Mouse (Mus musculus) midbrain, embryonic 14.5 days (tissue): ENCODE data around the gene Gm20388. TPM values are rescaled to one million over a fixed set of nuclear protein-coding genes. Genes with fewer than 3 reads are reported as not detected.
A peak's percentile ranks its signal among the peaks of the same experiment; 100 is the strongest.

ENCODE experiments used
- ATAC-seq: fragments of 200-750 bp; cut with Nextera tagmentation; 2 replicates; pipeline ENCODE4 v1.8.0; 2017; ENCODE audit warnings: moderate number of reproducible peaks, moderate library complexity; ENCODE audit not compliant: low FRiP score, low TSS enrichment
- DNase-seq: peaks from one replicate; pipeline ENCODE4 v3.0.0-alpha.2; 2015
- H3K27ac ChIP-seq: fragments of 300-500 bp; sonication (generic); replicated peaks from 2 replicates; pipeline ENCODE4 v1.5.1; 2014; ENCODE audit warnings: mild to moderate bottlenecking, low read depth, low read length, moderate library complexity
- H3K27me3 ChIP-seq: fragments of 300-500 bp; sonication (generic); 2 replicates; pipeline ENCODE4 v1.6.1; 2014; ENCODE audit warnings: low read length, control low read depth, mixed read lengths; ENCODE audit not compliant: control insufficient read depth, insufficient read depth
- H3K36me3 ChIP-seq: fragments of 300-500 bp; sonication (generic); 2 replicates; pipeline ENCODE4 v1.6.1; 2014; ENCODE audit warnings: low read length, control low read depth; ENCODE audit not compliant: control insufficient read depth, insufficient read depth
- H3K4me1 ChIP-seq: fragments of 300-500 bp; sonication (generic); 2 replicates; pipeline ENCODE4 v1.6.1; 2014; ENCODE audit warnings: mild to moderate bottlenecking, antibody characterized with exemption, low read length, control low read depth; ENCODE audit not compliant: control insufficient read depth, insufficient read depth
- H3K4me2 ChIP-seq: fragments of 300-500 bp; sonication (generic); 2 replicates; pipeline ENCODE4 v1.6.1; 2014; ENCODE audit warnings: mild to moderate bottlenecking, low read length, moderate library complexity
- H3K4me3 ChIP-seq: fragments of 300-500 bp; sonication (generic); replicated peaks from 2 replicates; pipeline ENCODE4 v1.5.1; 2014; ENCODE audit warnings: low read depth, low read length
- H3K9ac ChIP-seq: fragments of 300-500 bp; sonication (generic); replicated peaks from 2 replicates; pipeline ENCODE4 v1.6.1; 2014; ENCODE audit warnings: mild to moderate bottlenecking, low read length, moderate library complexity
- H3K9me3 ChIP-seq: fragments of 300-500 bp; sonication (generic); 2 replicates; pipeline ENCODE4 v1.6.1; 2016; ENCODE audit warnings: low read length, control low read depth, mixed read lengths; ENCODE audit not compliant: control insufficient read depth
- WGBS: fragments of 180-500 bp; shearing (Covaris S2); extraction: QIAGEN DNeasy Blood & Tissue Kit; methylation state at CpG from one replicate; pipeline ENCODE4 v1.1.7; 2014; 5-methylcytosine and 5-hydroxymethylcytosine counted together
- polyA plus RNA-seq: library from polyadenylated mRNA; unstranded; fragments of >200 nt; fragmentation: Nextera tagmentation; extraction: Ambion mirVana; gene quantifications from 2 replicates; pipeline ENCODE4 v1.2.1, GENCODE M21; 2014

The Gm20388 gene
- polyA plus RNA-seq, 1 experiment from 2014 or later, result 4.1 TPM

- DNase-seq, result no peak
- no peak overlapping the region for H3K4me2 ChIP-seq
- H3K27me3 ChIP-seq, result no peaks in the 10 kb centered on the region
- H3K9ac ChIP-seq, result no peak overlapping the region
- H3K9me3 ChIP-seq, result no peaks in the 10 kb centered on the region
- H3K4me3 ChIP-seq, result no peak overlapping the region
- H3K36me3 ChIP-seq, result no peaks in the 10 kb centered on the region
- no peak overlapping the region for H3K27ac ChIP-seq
- no peaks in the 10 kb centered on the region for H3K4me1 ChIP-seq
- no peak for ATAC-seq
- 78% methylated on average over 4 of the region's 4 CpGs for WGBS
Observed at GRCm38 (mm10) chr8:122243310-122243709, 2332.7 kb downstream of the Gm20388 start.

- Histone ChIP-seq H3K9me3 (no peaks in the 10 kb centered on the region), H3K4me1 (no peaks in the 10 kb centered on the region), H3K4me2 (no peak overlapping the region), H3K27me3 (no peaks in the 10 kb centered on the region), H3K27ac (no peak overlapping the region), H3K36me3 (no peaks in the 10 kb centered on the region), H3K9ac (no peak overlapping the region), H3K4me3 (no peak overlapping the region)
- ATAC-seq (no peak), DNase-seq (no peak)
- WGBS, result 79% methylated on average over 6 of the region's 6 CpGs
Observed at GRCm38 (mm10) chr8:122245161-122245560, 2334.5 kb downstream of the Gm20388 start.

- Histone ChIP-seq H3K27ac (no peak overlapping the region), H3K4me1 (no peaks in the 10 kb centered on the region), H3K36me3 (no peaks in the 10 kb centered on the region), H3K9ac (no peak overlapping the region), H3K27me3 (no peaks in the 10 kb centered on the region), H3K4me3 (no peak overlapping the region), H3K4me2 (no peak overlapping the region), H3K9me3 (no peaks in the 10 kb centered on the region)
- ATAC-seq, result no peak
- no peak for DNase-seq
- 50% methylated on average over 12 of the region's 12 CpGs for WGBS
Observed at GRCm38 (mm10) chr8:122246257-122247211, 2335.9 kb downstream of the Gm20388 start.

- no peaks in the 10 kb centered on the region for H3K4me1 ChIP-seq
- H3K27me3 ChIP-seq, result no peaks in the 10 kb centered on the region
- no peak overlapping the region for H3K4me2 ChIP-seq
- no peak overlapping the region for H3K9ac ChIP-seq
- 83% methylated on average over 1 of the region's 1 CpGs for WGBS
- DNase-seq (no peak), ATAC-seq (no peak)
- no peak overlapping the region for H3K4me3 ChIP-seq
- no peaks in the 10 kb centered on the region for H3K9me3 ChIP-seq
- no peaks in the 10 kb centered on the region for H3K36me3 ChIP-seq
- no peak overlapping the region for H3K27ac ChIP-seq
Observed at GRCm38 (mm10) chr8:122251739-122252138, 2341.1 kb downstream of the Gm20388 start.

DNA sequence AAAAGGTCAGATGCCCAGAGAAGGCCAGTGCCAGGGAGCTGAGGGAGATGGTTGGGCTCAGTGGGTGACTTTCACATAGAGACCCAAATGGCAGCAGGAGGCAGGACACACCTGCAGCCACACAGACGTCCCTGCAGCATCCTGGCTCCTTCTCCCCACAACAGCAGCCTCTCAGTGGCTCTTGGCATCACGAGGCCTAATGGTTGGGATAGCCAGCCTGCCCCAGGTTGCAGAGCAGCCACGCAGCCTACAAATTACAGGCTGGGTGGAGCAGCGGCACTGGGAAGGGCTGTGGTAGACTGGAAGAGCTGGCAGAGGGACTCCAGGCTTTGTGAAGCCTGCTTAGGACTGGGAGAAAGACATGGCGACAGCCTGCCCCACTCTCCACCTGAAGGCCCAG lies 2341.7 kb downstream of the Gm20388 start:
- Histone ChIP-seq H3K27me3 (no peaks in the 10 kb centered on the region), H3K4me1 (no peaks in the 10 kb centered on the region), H3K9me3 (no peaks in the 10 kb centered on the region), H3K36me3 (no peaks in the 10 kb centered on the region), H3K4me3 (no peak overlapping the region), H3K9ac (no peak overlapping the region), H3K27ac (no peak overlapping the region), H3K4me2 (no peak overlapping the region)
- ATAC-seq, result no peak
- no peak for DNase-seq
- 61% methylated on average over 5 of the region's 5 CpGs for WGBS

GRCm38 (mm10) chr8:122259351-122259750 lies 2348.7 kb downstream of the Gm20388 start:
- DNase-seq (peak; percentile 77), ATAC-seq (no peak)
- WGBS, result 68% methylated on average over 2 of the region's 2 CpGs

GRCm38 (mm10) chr8:122260755-122261154 lies 2350.1 kb downstream of the Gm20388 start:
- ATAC-seq, result no peak
- Histone ChIP-seq H3K4me1 (no peaks in the 10 kb centered on the region), H3K27me3 (no peaks in the 10 kb centered on the region), H3K27ac (no peak overlapping the region), H3K9me3 (no peaks in the 10 kb centered on the region), H3K4me2 (no peak overlapping the region), H3K36me3 (no peaks in the 10 kb centered on the region), H3K9ac (no peak overlapping the region), H3K4me3 (no peak overlapping the region)
- WGBS, result 46% methylated on average over 9 of the region's 9 CpGs
- DNase-seq, result no peak

More at GRCm38 (mm10) chr8:122259351-122259750, 2348.7 kb downstream of the Gm20388 start:
- no peaks in the 10 kb centered on the region for H3K9me3 ChIP-seq
- no peak overlapping the region for H3K27ac ChIP-seq
- no peaks in the 10 kb centered on the region for H3K4me1 ChIP-seq
- H3K4me3 ChIP-seq, result no peak overlapping the region
- no peak overlapping the region for H3K4me2 ChIP-seq
- H3K36me3 ChIP-seq, result no peaks in the 10 kb centered on the region
- no peak overlapping the region for H3K9ac ChIP-seq
- no peaks in the 10 kb centered on the region for H3K27me3 ChIP-seq

GRCm38 (mm10) chr8:122262835-122263234 lies 2352.2 kb downstream of the Gm20388 start:
- DNase-seq, result no peak
- Histone ChIP-seq H3K4me3 (no peak overlapping the region), H3K27me3 (no peaks in the 10 kb centered on the region), H3K9me3 (no peaks in the 10 kb centered on the region), H3K9ac (no peak overlapping the region), H3K4me2 (no peak overlapping the region), H3K36me3 (no peaks in the 10 kb centered on the region), H3K27ac (no peak overlapping the region), H3K4me1 (no peaks in the 10 kb centered on the region)
- ATAC-seq, result no peak
- 68% methylated on average over 16 of the region's 16 CpGs for WGBS

- no peaks in the 10 kb centered on the region for H3K36me3 ChIP-seq
- no peak for DNase-seq
- 29% methylated on average over 9 of the region's 9 CpGs for WGBS
- ATAC-seq, result no peak
- no peak overlapping the region for H3K4me3 ChIP-seq
- no peak overlapping the region for H3K9ac ChIP-seq
- H3K27me3 ChIP-seq, result no peaks in the 10 kb centered on the region
- H3K27ac ChIP-seq, result no peak overlapping the region
- H3K4me1 ChIP-seq, result peaks cover 2% of the 10 kb centered on the region
- H3K4me2 ChIP-seq, result no peak overlapping the region
- H3K9me3 ChIP-seq, result no peaks in the 10 kb centered on the region
Observed at GRCm38 (mm10) chr8:122264243-122264642, 2353.6 kb downstream of the Gm20388 start.
